Mouse (Mus musculus): ENCODE results near the gene Galnt2. TPM values are rescaled to one million over a fixed set of nuclear protein-coding genes. Genes with fewer than 3 reads are reported as not detected.

Gene Galnt2
- polyA plus RNA-seq, 2 experiments from 2014 or later: 18.5 to 18.7 TPM

DNA sequence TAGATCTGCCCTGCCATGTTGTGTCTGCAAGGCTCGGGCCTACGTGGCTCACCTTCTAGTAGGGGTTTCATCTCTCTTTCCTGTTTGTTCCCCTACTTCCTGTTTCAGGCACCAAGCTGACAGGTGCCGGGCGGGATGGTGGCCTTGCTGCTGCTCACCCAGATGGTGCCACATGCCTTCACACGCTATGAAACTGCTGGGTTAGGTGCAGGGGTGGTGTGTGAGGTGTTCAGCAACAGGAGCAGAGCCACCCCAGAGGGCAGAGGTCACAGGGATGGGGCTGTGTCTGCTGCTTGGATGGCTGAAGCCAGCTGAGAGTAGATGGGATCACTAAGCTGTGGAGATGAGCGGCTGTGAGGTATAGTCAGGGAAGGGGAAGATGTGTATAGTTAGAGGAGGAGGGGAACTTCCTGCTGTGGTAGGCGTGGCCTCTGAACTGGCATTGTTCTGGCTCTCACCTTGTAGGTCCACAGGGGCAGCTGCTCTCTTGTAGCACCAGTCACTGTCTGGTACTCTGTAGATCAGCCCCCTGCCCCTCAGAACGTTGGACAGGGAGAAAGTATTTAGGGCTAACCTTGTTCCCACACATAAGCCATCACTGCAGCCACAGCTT lies 42.5 kb downstream of the Galnt2 start:
- peak; percentile 55 for ATAC-seq

DNA sequence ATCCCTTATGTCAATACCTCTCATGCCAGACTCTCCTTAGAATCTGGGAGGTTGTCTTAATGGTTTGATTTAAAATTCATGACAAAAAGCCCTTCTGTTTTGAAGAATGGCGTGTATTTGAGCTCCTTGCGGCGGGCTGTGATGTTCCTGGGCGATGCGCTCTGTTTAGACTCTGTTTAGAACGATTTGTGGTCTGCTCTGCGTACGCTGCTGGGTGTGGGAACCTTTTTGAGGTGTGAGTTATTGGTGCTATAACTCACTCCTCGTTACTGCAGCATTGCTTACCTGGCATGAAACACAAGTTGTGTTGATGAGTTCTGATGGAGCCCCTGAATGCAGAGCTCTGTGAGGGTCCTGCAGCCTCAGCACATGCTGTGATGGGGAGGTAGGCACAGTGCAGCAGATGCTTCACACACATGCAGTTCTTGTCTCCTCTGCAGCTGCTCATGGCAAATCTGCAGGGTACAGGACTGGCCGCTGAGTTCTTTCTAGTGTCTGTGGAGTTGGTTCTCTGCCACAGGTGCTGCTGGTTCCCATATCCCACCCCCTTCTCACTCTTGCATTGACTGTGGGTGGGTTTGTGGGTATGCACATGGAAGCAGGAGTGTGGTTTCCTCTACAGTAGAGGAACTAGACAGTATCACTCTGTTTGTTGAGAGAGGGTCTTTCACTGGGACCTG lies 43.4 kb downstream of the Galnt2 start:
- ATAC-seq: peak; percentile 31

DNA sequence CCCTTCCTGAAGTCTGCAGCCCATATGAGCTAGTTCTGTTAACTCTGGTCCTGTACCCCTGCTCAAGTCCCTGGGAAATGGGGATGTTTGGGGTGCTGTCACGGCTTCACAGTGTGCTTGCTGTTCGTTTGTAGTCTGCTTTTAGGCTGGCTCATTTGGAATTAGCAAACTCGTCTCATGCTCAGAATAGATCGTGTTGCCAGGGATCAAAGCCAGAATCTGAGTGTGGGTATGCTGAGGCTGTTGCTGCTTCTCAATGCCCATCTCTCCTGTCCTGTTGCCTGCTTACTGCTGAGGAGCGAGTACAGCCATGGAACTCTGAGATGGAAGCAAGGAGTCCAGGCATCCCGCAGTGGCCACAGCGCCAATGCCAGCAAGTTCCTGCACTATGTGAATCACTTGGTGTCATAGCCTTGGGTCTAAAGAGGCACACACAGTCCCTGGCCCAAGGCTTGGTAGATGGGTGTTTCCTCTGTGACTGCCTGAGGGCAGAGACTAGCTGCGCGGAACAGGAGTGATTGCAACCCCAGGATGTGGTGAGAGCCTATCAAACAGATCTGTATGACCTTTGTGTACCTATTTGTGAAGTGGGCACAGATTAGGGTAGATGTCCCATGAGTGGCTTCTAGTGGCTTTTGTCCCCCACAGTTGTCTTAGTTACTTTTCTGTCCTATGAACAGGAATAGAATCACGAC lies 44.3 kb downstream of the Galnt2 start:
- peak; percentile 57 for ATAC-seq

GRCm38 (mm10) chr8:124277951-124278910 lies 47.0 kb downstream of the Galnt2 start:
- ATAC-seq: peak; percentile 7

DNA sequence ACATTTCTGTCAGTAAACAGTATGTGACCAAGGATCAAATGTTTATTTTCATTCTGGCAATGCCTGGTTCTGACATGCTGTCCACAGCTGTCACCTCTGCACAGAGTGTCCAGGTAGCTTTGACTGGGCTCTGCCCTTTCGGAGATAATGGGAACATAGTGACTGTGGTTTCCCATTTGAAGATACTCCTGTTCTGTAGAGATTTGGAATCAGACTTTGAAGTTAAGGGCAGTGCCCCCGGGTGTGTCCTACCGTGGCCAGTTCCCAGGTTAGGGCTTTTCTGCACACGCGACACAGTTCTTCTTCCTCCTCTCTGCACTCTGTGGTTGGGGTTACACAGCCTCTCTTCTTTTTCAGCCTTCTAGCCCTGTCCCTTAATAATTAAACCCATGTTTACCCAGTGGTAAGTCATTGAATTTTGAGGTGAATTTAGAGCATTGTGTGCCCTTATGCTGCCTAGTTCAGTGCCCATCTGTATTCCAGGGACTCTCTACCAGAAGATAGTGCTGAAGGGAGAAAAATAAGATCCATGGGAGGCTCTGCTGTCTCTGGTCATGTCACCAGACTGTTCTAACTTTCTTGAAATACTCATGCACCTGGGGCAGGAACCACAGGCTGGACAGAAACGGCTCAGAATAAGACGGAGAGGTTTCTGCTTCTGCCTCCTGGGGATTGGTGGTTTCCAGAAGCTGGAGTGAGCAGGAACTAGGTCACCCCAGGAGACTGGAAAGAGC lies 47.9 kb downstream of the Galnt2 start:
- no peak for ATAC-seq

DNA sequence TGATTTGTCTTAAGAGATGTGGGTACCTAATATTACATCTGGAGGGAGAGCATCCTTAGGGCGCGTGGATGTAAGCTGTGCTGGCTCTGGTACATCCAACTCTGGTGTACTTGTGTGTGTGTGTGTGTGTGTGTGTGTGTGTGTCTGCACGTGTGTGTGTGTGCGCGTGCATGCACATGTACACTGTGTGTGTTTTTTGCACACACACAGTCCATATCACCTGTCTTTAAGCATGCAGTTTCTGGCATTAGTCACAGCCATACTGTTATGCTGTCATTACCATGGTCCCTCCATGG lies 48.4 kb downstream of the Galnt2 start:
- no peak for ATAC-seq

- ATAC-seq: peak; percentile 68
These were observed 50.7 kb downstream of the Galnt2 start for GRCm38 (mm10) chr8:124281700-124282541.

- ATAC-seq: no peak
These were observed 51.9 kb downstream of the Galnt2 start for GRCm38 (mm10) chr8:124282878-124283630.

DNA sequence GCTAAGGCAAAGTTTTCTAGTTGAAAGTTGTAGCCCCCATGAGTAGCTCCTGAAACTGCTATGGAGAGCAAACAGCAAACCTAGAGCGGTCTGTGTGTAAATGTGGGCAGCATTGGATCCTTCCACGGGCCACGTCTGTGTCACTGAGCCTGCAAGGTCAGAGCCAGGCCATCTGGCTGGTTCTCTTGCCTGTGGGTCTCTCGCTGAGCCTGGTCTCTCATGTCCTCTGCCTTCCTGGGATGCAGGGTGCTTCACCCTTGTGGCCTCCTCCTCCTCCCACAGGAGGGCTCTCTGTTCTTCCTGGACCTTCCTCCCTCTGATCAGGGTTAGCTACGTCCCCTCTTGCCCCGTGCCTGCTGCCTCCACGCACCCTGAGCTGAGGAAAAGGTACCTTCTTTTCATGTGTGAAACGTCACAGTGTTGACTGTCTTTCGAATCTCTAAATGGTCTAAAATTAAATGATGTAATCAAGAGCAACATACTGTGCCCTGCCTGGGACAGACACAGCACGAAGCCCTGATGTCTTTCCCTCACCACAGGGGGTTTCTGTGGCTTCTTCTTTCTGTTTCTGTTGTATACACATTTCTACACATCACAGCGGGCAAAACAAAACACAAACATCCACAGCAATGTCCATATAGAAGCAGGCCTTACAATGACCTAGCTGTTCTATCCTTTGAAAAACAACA lies 52.6 kb downstream of the Galnt2 start:
- ATAC-seq: no peak

DNA sequence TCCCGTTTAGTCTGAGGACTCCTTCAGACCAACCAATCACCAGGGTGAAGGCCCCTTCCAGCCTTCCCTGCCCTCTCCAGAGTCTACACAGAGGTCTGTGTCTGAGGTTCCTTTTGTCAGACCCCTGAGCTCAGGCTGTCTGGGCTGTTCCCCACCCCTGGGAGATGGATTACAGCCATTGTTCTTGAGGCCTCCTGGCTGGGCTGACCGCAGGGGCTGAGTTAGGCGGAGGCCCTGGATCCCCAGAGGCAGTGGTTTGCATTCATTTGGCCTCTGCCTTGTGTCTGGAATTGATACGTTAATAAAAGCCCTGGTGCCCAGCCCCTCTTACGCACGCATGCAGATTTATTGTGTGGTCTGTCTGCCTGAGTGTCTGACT lies 53.1 kb downstream of the Galnt2 start:
- ATAC-seq: no peak

DNA sequence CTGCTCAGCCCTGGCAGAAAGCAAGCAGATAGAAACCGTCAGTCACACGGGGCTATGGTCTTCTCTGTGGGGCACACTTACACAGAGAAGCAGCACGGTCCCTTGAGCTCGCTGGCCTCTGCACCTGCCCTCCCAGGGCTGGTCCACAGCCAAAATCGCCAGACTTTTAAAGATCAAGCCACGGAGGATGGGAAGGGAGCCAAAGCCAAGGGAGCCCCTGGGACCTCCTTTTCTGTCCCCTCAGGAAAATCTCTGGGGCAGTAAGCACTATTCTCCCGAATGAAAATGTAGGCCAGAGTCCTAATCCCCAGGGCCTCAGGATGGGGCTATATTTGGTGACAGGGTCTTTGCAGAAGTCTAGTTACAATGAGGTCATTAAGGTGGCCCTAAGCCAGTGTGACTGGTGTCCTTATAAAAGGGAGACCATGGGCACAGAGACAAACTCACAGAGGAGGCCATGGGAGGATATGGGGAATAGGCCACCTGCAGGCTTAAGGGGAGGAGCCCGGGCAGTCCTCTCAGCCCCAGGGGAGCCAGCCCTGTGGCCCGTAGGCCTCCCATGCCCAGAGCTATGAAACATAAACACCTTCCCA lies 53.9 kb downstream of the Galnt2 start:
- no peak for ATAC-seq

GRCm38 (mm10) chr8:124286461-124287124 lies 55.4 kb downstream of the Galnt2 start:
- no peak for ATAC-seq

DNA sequence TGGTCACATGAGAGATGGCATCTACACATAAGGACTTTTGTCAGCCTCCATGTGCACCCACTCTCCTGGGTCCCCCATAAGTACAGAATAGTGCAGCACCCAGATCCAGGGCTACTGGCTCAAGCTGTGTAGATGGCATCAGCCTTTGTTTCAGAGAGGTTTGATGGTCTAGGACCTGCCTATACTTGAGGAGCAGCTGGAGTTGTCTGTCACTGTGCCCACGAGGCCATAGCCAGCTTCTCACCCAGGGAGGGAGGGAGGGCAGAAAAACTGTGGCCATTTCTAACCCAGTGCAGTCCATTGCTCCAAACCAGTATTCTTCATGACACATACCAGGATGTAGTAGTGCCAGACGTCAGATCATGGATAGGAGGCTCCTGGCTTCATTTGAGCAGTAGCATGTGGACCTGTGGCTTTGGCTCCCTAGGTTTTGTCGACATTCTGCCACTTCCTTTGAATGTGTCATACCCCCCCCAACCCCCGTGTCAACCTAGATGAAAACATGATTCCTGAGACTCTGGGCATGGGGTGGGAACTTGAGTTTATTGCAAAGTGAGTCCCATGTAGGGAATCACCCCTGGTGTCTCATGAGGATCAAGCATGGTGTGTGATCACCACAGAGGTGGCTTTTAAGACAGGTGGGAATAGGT lies 57.1 kb downstream of the Galnt2 start:
- no peak for ATAC-seq

DNA sequence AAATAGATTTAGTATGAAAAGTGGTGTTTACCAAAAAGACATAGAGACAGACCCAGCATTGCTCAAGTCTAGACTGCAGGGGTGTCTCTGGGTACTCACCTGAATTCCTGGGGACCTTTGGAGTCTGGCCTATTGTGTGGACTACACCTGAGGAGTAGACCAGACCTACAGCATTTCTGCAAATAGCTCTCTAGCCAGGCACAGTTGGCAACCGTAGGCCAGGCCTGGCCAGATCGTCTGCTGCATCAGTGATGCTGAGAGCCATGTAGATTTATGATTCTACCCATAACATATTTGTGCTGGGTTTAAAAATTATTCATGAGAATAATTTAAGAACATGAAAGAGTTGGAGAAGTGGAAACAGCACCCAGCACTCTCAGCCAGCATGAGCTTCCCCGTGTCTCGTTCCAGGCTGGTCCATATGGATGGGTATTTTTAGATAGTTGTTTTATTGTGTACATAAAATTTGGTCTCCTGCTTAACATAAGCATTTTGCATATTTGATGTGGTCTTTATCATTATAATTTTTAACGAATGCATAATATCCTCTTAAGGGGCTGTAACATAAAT lies 58.4 kb downstream of the Galnt2 start:
- no peak for ATAC-seq

- peak; percentile 58 for ATAC-seq
These were observed 59.9 kb downstream of the Galnt2 start for GRCm38 (mm10) chr8:124290911-124291691.

GRCm38 (mm10) chr8:124291693-124292092 lies 60.5 kb downstream of the Galnt2 start:
- ATAC-seq: no peak

- no peak for ATAC-seq
These were observed 61.8 kb downstream of the Galnt2 start for GRCm38 (mm10) chr8:124292965-124293364.
